Mouse (Mus musculus): ENCODE data around the gene Tpr.

The Tpr gene

DNA sequence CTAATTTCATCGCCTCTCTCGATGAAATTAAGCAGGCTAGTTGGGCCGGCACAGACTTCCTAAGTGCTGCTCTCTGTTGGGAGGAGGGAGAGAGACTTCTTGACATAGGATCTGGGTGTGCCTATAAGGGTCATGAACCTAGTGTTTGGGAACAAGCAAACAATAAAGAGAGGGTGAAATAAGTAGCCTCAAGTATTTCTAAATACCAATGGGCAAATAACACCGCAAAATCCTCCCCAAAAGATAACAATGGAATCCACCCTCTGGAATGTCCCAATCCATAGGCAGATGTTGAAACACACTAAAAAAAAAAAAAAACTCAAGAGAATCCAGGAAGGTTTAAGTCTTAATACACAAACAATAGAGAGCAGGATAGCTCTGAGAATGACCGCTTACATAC is 70.4 kb downstream of the Tpr start:
- no peak for DNase-seq

GRCm38 (mm10) chr1:150463691-150464090 is 71.1 kb downstream of the Tpr start:
- DNase-seq: no peak

- DNase-seq: no peak
Measured at GRCm38 (mm10) chr1:150465364-150465763, 72.7 kb downstream of the Tpr start.

DNA sequence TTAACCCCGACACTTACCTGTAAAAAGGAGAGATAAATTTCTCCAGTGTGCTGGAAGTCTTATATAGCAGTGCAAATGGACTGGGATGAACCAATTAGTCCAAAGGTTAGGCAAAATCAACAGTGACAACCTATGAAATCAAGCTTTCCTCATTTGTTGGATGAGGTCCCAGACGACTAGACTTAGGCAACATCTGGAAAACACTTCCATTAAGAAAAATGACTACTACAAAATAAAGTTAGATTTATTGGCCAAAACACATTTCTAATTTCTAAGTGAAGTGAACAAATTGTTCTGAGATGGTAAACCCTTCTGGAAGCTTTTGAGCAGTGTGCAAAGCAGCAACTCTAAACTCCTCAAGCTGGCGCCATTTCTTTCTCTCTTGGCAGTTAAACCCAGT is 73.5 kb downstream of the Tpr start, which contains the start of gene Prg4:
Prg4 (minus strand) TSS at position 34 of the 400 bp plus-strand sequence.
- DNase-seq: no peak

- DNase-seq: no peak
Measured at GRCm38 (mm10) chr1:150469992-150470391, 77.4 kb downstream of the Tpr start.

DNA sequence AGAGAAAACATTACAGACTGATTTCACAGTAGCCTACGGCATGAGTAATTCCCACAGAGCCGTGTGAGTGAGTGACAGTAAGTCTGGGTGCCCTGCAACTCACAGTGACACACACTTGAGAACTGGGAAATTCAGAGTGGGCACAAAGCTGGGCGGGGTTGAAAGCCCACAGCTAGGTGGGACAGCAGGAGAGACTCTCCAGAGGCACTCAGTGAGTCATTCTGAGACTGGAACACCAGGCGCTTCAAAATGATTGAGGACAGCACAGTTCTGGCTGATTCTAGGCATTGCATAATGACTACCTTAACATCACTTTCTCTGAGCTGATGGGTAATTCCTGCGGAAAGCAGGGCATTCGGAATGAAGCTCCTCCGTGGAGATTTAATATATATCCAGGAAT is 79.9 kb downstream of the Tpr start:
- no peak for DNase-seq

DNA sequence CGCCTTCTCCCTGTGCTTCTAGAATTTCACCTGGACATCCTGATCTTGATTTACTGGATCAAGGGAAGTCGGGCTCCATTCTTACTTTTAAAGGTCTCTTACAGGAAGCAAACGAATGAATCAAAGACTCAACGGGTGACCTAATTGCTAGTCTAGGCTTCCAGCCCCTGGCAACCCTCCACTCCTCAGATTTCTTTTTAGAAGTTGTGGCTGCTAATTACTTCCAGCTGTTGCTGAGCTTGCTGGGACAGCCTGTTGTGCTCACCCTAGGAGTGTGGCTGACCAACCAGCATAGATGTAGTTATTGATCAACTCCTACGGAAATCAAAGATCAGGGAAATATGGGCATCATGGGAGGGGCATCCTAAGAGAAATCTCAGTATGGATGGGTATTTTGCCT is 88.0 kb downstream of the Tpr start:
- no peak for DNase-seq

DNA sequence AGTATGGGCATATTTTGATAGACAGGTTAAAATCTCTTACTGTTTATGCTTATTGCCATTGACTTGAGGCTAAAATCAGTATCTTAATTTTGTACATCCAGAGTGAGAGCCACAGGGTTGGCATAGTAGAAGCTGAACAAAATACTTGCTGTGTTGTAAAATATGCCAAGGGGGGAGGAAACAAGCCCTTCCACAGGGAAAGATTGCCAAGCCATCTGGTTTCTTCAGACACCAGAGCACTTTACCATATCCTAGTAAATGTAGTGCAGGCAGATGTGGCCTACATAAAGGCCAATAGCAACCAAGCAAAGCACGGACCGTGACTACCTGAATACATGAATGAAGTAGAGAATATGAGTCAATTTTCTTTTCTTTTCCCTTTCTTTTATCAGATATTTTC is 96.5 kb downstream of the Tpr start:
- no peak for DNase-seq

DNA sequence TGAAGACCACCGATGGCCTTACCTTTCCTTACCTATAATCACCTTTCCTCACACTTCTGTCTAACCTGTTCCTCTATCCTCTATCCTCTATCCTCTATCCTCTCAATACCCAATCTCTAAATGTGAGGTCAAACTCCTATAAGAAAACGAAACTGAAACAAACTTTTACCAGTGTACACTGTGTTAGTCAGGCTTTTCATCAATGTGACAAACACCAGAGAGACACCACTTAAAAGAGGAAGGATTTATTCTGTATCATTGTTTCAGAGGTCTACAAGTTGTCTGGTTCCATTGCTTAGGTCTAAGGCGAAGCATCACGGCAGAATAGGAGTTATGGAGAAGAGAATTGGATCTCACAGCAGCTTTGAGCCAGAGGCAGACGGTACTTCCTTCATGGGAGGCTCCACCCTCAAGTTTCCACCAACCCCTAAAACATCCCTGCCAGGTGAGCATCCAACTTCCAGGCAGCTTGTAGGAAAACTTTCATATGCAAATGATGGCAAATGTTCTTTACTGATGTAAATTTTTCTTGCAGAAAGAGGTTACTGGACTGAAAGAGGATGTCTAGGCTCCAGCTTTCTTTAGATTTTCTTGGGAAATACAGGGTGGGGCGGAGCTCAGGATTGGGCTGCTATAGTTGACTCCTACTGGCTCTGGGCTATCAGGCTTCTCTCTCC is 104.1 kb downstream of the Tpr start:
- DNase-seq: no peak

- DNase-seq: no peak
Measured at GRCm38 (mm10) chr1:150497690-150498089, 105.1 kb downstream of the Tpr start.

DNA sequence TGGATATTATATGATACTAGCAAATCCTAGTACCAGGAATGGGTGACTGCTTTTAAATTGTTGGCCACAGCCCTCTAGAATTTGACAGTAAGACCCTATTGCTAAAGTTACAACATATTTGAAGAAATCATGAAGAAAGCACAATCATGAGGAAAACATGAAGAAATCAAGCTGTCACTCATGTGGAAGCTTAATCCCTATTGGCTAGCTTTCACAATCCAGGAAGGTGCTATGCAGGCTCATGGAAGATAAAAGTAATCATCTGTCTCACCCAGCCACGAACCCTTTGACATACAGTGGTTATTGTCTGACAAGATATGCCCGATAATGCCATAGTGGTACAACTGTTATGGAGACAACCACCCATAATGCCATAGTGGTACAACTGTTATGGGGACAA is 105.5 kb downstream of the Tpr start:
- DNase-seq: no peak

Data from cerebellum, adult 11-12 months (tissue).